Mouse (Mus musculus) midbrain, embryonic 11.5 days (tissue): ENCODE results near the gene Aym1. TPM values are rescaled to one million over a fixed set of nuclear protein-coding genes. Genes with fewer than 3 reads are reported as not detected.
"Not testable (repeated sequence)": the region's sequence is repeated elsewhere in the genome, so short reads cannot be mapped to it uniquely, and the experiment has no call there.

ENCODE experiments used
- ATAC-seq: fragments of 200-750 bp; cut with Nextera tagmentation; 2 replicates; pipeline ENCODE4 v1.8.0; 2017; ENCODE audit warnings: moderate TSS enrichment, moderate library complexity; ENCODE audit not compliant: low FRiP score
- DNase-seq: peaks from one replicate; pipeline ENCODE4 v3.0.0; 2015; ENCODE audit warnings: low spot score; ENCODE audit errors: missing footprints
- H3K27ac ChIP-seq: fragments of 300-500 bp; sonication (generic); 2 replicates; pipeline ENCODE4 v1.5.1; 2014; ENCODE audit warnings: low read depth, low read length
- H3K27me3 ChIP-seq: fragments of 300-500 bp; sonication (generic); 2 replicates; pipeline ENCODE4 v1.6.1; 2014; ENCODE audit warnings: mild to moderate bottlenecking, low read length, moderate library complexity, mixed read lengths; ENCODE audit not compliant: control insufficient read depth, insufficient read depth
- H3K36me3 ChIP-seq: fragments of 300-500 bp; sonication (generic); 2 replicates; pipeline ENCODE4 v1.6.1; 2014; ENCODE audit warnings: mild to moderate bottlenecking, low read length, moderate library complexity, mixed read lengths; ENCODE audit not compliant: control insufficient read depth, insufficient read depth
- H3K4me1 ChIP-seq: fragments of 300-500 bp; sonication (generic); 2 replicates; pipeline ENCODE4 v1.6.1; 2014; ENCODE audit warnings: low read length; ENCODE audit not compliant: control insufficient read depth, insufficient read depth
- H3K4me2 ChIP-seq: fragments of 300-500 bp; sonication (generic); 2 replicates; pipeline ENCODE4 v1.6.1; 2014; ENCODE audit warnings: mild to moderate bottlenecking, moderate library complexity
- H3K4me3 ChIP-seq: fragments of 300-500 bp; sonication (generic); 2 replicates; pipeline ENCODE4 v1.5.1; 2014; ENCODE audit warnings: low read depth, low read length
- H3K9ac ChIP-seq: fragments of 300-500 bp; sonication (generic); 2 replicates; pipeline ENCODE4 v1.6.1; 2014; ENCODE audit warnings: low read length
- H3K9me3 ChIP-seq: fragments of 300-500 bp; sonication (generic); 2 replicates; pipeline ENCODE4 v1.6.1; 2016; ENCODE audit warnings: low read length; ENCODE audit not compliant: control insufficient read depth
- WGBS: fragments of 180-500 bp; shearing (Covaris S2); extraction: QIAGEN DNeasy Blood & Tissue Kit; methylation state at CpG from one replicate; pipeline ENCODE4 v1.1.7; 2014; 5-methylcytosine and 5-hydroxymethylcytosine counted together
- polyA plus RNA-seq: library from polyadenylated mRNA; unstranded; fragments of >200 nt; fragmentation: Nextera tagmentation; extraction: Ambion mirVana; gene quantifications from 2 replicates; pipeline ENCODE4 v1.2.1, GENCODE M21; 2014

The Aym1 gene
- polyA plus RNA-seq, 1 experiment from 2014 or later: not detected

- no peaks in the 10 kb centered on the region for H3K36me3 ChIP-seq
- WGBS: 63% methylated on average over 4 of the region's 4 CpGs
- peaks cover 29% of the 10 kb centered on the region for H3K27me3 ChIP-seq
- H3K4me3 ChIP-seq: no peak overlapping the region
- H3K9me3 ChIP-seq: peaks cover 5% of the 10 kb centered on the region; the same call in 1 of the 2 replicates
- ATAC-seq: no peak
- H3K27ac ChIP-seq: no peak overlapping the region
- no peak for DNase-seq
- H3K9ac ChIP-seq: no peak overlapping the region
- peaks cover 11% of the 10 kb centered on the region for H3K4me1 ChIP-seq
- no peak overlapping the region for H3K4me2 ChIP-seq
These were observed 24.2 kb upstream of the Aym1 start for GRCm38 (mm10) chr5:113332899-113333298.

- 7% methylated on average over 30 of the region's 34 CpGs for WGBS
- peaks cover 35% of the 10 kb centered on the region for H3K27me3 ChIP-seq
- peak overlapping the region; percentile 20; the same call in 1 of the 2 replicates for H3K4me3 ChIP-seq
- no peak overlapping the region for H3K27ac ChIP-seq
- H3K4me2 ChIP-seq: peak overlapping the region; percentile 41
- peaks cover 11% of the 10 kb centered on the region for H3K4me1 ChIP-seq
- no peaks in the 10 kb centered on the region for H3K36me3 ChIP-seq
- DNase-seq: peak; percentile 88
- no peak for ATAC-seq
- no peaks in the 10 kb centered on the region for H3K9me3 ChIP-seq
- peak overlapping the region; percentile 3; the same call in 1 of the 2 replicates for H3K9ac ChIP-seq
These were observed 22.2 kb upstream of the Aym1 start for GRCm38 (mm10) chr5:113334621-113335530.

GRCm38 (mm10) chr5:113335732-113336131, 21.4 kb upstream of the Aym1 start:
- no peaks in the 10 kb centered on the region for H3K36me3 ChIP-seq
- peak overlapping the region; percentile 24; the same call in 1 of the 2 replicates for H3K9ac ChIP-seq
- H3K4me2 ChIP-seq: peak overlapping the region; percentile 41
- ATAC-seq: peak; percentile 44; the same call in 1 of the 2 replicates
- peaks cover 35% of the 10 kb centered on the region for H3K27me3 ChIP-seq
- under 1% methylated on average over 17 of the region's 17 CpGs for WGBS
- H3K4me1 ChIP-seq: peaks cover 11% of the 10 kb centered on the region
- H3K9me3 ChIP-seq: no peaks in the 10 kb centered on the region
- H3K4me3 ChIP-seq: peak overlapping the region; percentile 20
- peak; percentile 91 for DNase-seq
- no peak overlapping the region for H3K27ac ChIP-seq

GRCm38 (mm10) chr5:113336281-113336680, 20.8 kb upstream of the Aym1 start:
- Histone ChIP-seq H3K4me1 (peaks cover 11% of the 10 kb centered on the region), H3K36me3 (no peaks in the 10 kb centered on the region), H3K4me3 (no peak overlapping the region), H3K9ac (no peak overlapping the region), H3K27me3 (peaks cover 35% of the 10 kb centered on the region), H3K9me3 (no peaks in the 10 kb centered on the region), H3K27ac (no peak overlapping the region), H3K4me2 (peak overlapping the region; percentile 41; the same call in 1 of the 2 replicates)
- ATAC-seq (no peak), DNase-seq (peak; percentile 87)
- WGBS: 22% methylated on average over 9 of the region's 9 CpGs

- no peak overlapping the region for H3K4me3 ChIP-seq
- peaks cover 42% of the 10 kb centered on the region for H3K27me3 ChIP-seq
- WGBS: 33% methylated on average over 16 of the region's 16 CpGs
These were observed 12.3 kb upstream of the Aym1 start for GRCm38 (mm10) chr5:113344635-113345386.

GRCm38 (mm10) chr5:113345781-113346180, 11.3 kb upstream of the Aym1 start:
- peaks cover 45% of the 10 kb centered on the region for H3K27me3 ChIP-seq
- no peaks in the 10 kb centered on the region for H3K36me3 ChIP-seq
- no peak overlapping the region for H3K27ac ChIP-seq
- peak overlapping the region; percentile 10; the same call in 1 of the 2 replicates for H3K4me2 ChIP-seq
- WGBS: 5% methylated on average over 11 of the region's 11 CpGs
- H3K9me3 ChIP-seq: no peaks in the 10 kb centered on the region
- H3K4me3 ChIP-seq: no peak overlapping the region
- no peak overlapping the region for H3K9ac ChIP-seq
- H3K4me1 ChIP-seq: peaks cover 22% of the 10 kb centered on the region
- DNase-seq (no peak), ATAC-seq (no peak)

More at GRCm38 (mm10) chr5:113344635-113345386, 12.3 kb upstream of the Aym1 start:
- Histone ChIP-seq H3K36me3 (no peaks in the 10 kb centered on the region), H3K4me2 (peak overlapping the region; percentile 10; the same call in 1 of the 2 replicates), H3K9ac (no peak overlapping the region), H3K4me1 (peaks cover 17% of the 10 kb centered on the region), H3K9me3 (no peaks in the 10 kb centered on the region), H3K27ac (no peak overlapping the region)
- ATAC-seq (no peak), DNase-seq (peak; percentile 90)

- H3K4me3 ChIP-seq, ATAC-seq, H3K9ac ChIP-seq, H3K36me3 ChIP-seq, H3K27ac ChIP-seq, H3K9me3 ChIP-seq, DNase-seq, H3K4me2 ChIP-seq: not testable (repeated sequence)
- Histone ChIP-seq H3K27me3 (peaks cover 45% of the 10 kb centered on the region), H3K4me1 (peaks cover 25% of the 10 kb centered on the region)
- WGBS: 43% methylated on average over 6 of the region's 6 CpGs
These were observed 10.4 kb upstream of the Aym1 start for GRCm38 (mm10) chr5:113346651-113347050.

GRCm38 (mm10) chr5:113347593-113347992, 9.5 kb upstream of the Aym1 start:
- H3K4me2 ChIP-seq: no peak overlapping the region
- H3K4me3 ChIP-seq: no peak overlapping the region
- WGBS: 32% methylated on average over 12 of the region's 12 CpGs
- H3K27ac ChIP-seq: no peak overlapping the region
- H3K36me3 ChIP-seq: no peaks in the 10 kb centered on the region
- no peak for ATAC-seq
- peaks cover 31% of the 10 kb centered on the region for H3K4me1 ChIP-seq
- no peak overlapping the region for H3K9ac ChIP-seq
- DNase-seq: peak; percentile 86
- H3K27me3 ChIP-seq: peaks cover 45% of the 10 kb centered on the region
- no peaks in the 10 kb centered on the region for H3K9me3 ChIP-seq
